Mouse (Mus musculus) lung, adult 2 months (tissue): Measurements from ENCODE around the gene Surf1.
A peak's percentile ranks its signal among the peaks of the same experiment; 100 is the strongest.

Experiments
- CTCF ChIP-seq: fragments of 200-500 bp; IDR thresholded peaks from 2 replicates; pipeline ENCODE4 v1.5.1; 2011; ENCODE audit warnings: mild to moderate bottlenecking, low read length, control low read depth; ENCODE audit not compliant: insufficient read depth
- POLR2A ChIP-seq: fragments of 200-500 bp; IDR thresholded peaks from 2 replicates; pipeline ENCODE4 v1.6.1; 2011; ENCODE audit warnings: low read depth, mild to moderate bottlenecking, control low read depth, low read length, borderline replicate concordance; ENCODE audit errors: extremely low read depth

DNA sequence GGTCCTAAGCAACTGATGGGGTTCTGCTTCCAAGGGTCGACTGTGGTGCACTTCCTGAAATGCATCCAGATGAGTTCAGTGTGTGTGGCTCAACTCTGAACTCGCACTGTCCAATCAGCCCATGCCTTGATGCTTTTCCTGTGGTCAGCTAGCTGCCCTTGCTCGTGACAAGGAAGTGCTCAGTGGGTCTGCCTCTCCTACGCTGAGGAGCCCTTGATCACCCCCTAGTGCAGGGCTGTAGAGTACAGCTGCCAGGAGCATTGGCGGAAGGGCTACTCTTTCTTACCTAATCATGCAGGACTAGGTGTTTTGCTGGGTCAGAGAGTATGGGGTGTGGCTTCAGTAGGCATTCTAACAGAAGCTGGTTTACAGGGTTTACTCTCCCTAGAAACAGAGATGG lies 25.2 kb upstream of the Surf1 start:
- TF ChIP-seq POLR2A (no peak), CTCF (0 out of 2 replicates have a peak, but pooled peaks have one; percentile 22)
